Mouse (Mus musculus) neutrophil, adult 5-6 weeks (primary cell): ENCODE data around the gene Mfsd12. TPM values are rescaled to one million over a fixed set of nuclear protein-coding genes. Genes with fewer than 3 reads are reported as not detected.

Source experiments
- ATAC-seq: fragments of 151-379, 151-347 bp; 2 replicates; pipeline ENCODE4 v1.8.0; 2017; ENCODE audit warnings: mild to moderate bottlenecking, moderate TSS enrichment; ENCODE audit not compliant: insufficient number of reproducible peaks, poor library complexity, low FRiP score, severe bottlenecking; ENCODE audit errors: extremely low read depth
- total RNA-seq: library from RNA; stranded (forward); fragments of 200-1000 nt; gene quantifications from 2 replicates; pipeline ENCODE4 v1.2.3, GENCODE M21; 2017

The Mfsd12 gene
- total RNA-seq, 1 experiment from 2014 or later, result 2.6 TPM

DNA sequence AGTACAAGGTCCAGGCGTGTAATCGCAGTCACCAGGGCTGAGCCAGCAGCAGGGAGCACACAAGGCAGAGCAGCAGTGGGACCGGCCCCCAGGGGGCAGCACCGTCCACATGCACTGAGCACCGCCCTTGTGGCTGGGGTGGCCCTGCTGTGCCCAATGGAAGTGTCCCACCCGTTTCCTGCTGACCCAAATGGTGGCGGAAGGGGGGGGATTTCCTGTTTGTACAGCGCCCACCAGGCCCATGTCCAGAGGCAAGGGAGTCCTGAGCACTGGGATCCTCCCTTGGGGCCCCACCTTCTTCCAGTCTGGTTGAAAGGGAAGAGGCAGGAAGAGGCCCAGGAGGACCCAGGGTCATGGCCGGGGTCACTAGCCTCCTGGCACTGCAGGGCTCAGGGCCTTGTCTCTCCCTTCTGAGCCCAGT, 51.6 kb downstream of the Mfsd12 start:
- peak; percentile 62 for ATAC-seq

DNA sequence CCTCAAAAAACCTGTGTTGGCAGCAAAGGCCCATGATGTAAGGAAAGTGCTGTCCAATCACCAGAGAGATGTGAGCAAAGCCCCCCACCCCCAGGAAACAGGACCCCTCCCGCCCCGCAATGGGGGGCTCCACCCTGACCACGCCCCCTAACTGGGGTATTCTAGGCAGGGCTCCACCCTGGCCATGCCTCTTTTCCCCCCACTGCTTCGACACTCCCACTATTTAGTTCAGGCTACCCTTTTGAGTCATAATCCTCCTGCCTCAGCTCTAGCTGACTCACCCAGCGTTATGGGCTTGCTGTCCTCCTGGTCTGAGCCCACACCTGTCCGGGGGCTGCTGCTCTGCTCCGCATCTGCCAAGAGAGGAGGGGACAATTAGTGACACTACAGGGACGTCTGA, 52.0 kb downstream of the Mfsd12 start:
- ATAC-seq, result no peak

DNA sequence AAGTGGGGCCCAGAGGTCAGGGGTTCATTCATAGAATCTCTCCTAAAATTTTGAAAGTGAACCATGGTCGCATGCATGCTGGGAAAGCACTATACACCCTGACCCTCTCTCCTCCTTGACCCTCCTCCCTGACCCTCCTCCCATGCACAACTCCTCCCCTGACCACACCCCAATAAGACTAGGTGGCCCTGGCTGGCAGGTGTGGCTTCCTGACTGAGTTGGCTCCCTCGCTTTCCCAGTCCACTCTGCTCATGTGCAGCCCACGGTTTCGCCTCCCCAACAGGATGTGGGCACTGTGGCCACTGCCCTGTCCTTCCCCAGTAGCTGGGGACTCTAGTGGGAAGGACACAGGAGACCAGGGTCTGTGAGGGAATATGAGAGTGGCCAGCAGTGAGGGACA, 53.1 kb downstream of the Mfsd12 start:
- no peak for ATAC-seq

DNA sequence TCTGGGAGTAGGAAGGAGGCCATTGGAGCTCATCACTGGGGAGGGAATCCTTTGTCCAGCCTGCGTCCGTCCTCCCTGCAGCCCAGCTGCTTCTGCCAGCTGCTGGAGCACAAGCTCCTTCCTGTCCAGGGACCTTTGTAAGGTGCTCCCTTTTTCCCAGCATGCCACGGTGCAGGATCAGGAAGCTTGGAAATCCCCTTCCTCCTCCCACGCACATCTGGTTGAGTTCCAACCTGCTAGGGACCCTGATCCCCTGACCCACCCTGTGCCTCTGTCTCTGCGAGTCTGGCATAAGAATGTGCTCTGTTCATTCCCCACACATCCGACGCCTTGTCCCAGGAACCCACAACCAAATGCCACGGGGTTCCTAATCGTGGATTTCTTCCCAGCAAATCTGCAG, 53.7 kb downstream of the Mfsd12 start:
- no peak for ATAC-seq

DNA sequence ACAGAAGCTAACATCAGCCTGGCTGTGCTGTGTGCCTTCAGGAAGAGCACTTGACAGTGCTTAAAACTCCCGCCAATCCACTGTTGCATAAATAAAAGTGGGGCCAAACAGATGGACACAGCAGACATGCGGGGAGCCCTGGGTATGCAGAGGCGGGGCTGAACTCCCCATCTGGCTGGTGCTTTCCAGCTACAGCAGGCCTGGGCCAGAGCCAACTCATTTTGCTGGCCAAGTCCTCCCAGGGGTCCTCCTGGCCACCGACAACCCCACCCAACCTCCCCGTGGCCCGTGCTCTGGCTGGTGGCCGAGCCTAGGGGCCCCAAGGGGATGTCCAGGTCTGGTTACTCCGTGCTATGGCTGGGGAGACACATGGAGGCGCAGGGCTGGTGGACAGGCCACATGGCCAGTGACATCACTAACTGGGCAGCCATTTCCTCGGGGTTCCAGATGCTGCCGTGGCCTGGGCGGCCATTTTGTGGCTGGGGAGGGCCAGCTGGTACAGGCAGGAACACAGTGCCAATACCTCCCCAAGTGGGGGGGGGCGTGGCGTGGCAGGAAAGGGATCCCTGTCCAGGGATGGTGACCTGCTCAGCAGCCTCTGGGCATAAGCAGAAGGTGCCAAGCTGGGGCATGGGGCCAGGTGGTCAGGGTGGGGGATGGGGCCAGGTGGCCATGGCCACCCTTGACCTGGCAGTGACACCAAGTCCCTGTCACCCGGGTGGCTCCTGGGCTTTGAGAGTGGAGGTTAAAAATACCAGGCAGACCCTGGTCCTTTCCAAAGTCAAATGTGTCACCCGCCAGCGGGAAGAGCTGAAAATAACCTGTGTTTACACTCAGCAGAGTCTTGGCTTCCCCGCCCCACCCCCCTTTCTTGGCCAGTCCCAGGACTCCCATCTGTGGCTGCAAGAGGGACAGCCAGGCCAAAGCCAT, 54.4 kb downstream of the Mfsd12 start:
- no peak for ATAC-seq

DNA sequence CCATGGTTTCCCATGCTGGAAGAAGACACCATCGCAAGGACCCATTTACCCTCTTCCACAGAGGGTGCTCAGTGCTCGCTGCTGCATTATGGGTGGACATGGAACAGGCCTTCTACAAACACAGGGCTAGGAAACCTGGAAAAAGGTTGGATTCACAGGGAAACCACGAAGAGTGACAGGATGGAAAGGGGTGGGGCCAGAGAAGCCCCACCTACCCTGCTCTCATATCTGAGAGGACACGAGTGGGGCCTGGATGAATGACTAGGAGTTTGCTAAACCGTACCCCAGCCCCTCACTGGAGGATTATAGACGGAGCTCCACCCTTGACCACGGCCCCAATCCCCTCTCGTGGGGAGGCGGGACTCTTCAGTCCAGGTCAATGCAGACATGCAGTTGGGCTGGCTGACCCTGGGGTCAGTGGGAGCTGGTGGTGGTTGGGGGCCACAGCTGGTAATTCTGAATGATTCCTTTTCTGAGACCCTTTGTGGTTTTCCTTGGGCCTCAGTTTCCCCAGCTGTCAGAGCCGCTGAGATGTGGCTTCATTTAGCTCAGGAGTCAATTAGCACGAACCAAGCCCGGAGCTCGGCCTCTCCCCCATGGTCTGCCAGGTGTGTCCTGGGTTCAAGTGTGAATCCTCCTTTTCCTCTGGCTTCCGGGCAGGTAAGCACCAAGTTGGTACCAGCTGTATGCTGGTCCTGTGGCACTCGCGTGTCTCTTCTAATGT, 55.5 kb downstream of the Mfsd12 start:
- ATAC-seq, result no peak

DNA sequence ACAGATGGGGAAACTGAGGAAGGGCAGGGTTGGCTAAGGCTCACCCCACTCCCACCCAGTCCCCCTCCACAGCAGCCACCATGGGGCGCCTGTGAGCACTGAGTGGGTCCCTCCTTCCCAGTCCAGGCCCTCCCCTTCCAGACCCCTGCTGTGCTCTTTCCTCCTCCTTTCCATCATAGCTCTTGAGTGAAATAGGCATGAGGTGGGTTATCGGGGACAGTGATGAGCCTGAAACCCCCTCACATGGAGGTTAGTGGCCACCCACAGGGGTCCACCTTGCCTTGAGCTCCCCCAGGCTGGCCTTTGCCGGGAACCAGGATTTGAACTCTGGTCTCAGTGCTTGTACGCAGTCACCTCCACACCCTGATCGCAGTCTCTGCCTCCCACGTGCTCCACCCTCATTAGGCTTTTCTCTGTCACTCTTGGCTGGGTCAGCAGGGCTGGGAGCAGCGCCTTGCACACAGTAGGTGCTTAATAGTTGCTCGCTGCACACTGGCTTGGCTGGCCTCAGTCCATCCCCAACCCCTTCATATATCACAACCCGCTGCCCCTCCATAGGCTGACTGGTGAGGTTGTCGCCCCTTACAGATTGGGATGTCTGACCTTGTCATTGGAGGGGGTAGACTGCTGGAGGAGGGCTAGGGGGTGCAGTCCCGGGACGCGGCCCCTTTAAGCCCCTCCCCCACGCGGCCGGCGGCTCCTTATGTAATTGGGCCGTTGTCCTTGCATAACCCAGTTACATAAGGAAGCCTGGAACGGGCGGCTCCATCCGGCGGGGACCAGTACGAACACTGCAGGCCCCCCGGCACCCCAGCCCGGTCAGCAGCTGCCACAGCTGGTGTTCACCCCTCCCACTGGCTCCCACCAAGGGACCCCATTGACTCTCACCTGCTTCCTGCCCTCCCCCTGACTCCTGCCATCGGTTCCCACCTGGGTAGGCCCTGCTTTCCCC, 56.3 kb downstream of the Mfsd12 start:
- ATAC-seq, result peak; percentile 21; the same call in 1 of the 2 replicates

DNA sequence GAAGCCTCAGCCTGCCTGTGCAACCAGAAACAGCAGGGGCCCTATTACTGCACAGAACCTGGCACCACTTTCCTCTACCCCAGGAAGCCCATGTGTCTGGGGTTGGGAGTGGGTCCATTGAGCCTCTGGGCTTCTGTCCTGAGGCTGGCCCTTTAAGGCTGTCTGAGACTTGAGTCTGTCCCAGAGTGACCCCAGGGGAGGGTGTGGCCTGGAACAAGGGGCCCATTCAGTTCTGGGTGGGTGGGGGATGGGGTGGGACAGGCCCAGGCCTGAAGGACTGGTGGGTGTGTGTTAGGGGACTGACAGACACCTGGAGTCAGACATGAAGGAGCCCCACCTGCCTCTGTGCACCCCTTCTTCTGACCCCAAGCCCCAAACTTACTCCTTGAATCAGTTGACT, 57.4 kb downstream of the Mfsd12 start:
- ATAC-seq, result no peak

DNA sequence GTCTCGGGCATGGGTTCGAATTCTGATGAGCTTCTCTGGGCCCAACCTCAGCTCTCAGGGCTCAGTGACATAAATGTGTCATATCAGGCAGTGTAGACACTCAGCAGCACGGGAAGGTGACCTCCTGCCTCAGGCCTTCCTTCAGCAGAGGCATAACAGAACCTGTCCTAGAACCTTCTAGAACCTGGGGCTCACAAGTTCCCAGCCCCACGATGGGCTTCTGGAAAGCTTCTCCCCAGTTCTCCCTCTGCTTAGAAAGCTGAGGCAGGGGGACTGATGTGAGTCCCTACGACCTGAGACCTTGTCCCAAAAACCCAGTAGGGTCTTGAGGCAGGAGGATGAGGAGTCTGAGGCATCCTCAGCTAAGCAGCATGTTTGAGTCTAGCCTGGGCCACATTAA, 57.9 kb downstream of the Mfsd12 start:
- no peak for ATAC-seq

Other genes with a start within 250 kb of the Mfsd12 start
- gene Zbtb7a, start 222.3 kb upstream of the Mfsd12 start, total RNA-seq, result 28.7 and 31.1 TPM in 2 replicates
- 34.5 and 40.5 TPM in 2 replicates for gene Pias4, start 189.6 kb upstream of the Mfsd12 start, total RNA-seq
- 1,126 and 1,171 TPM in 2 replicates for gene Eef2, start 180.9 kb upstream of the Mfsd12 start, total RNA-seq
- 47.3 and 52.0 TPM in 2 replicates for gene Dapk3, start 174.5 kb upstream of the Mfsd12 start, total RNA-seq
- gene 4930442H23Rik, start 173.6 kb upstream of the Mfsd12 start, total RNA-seq, result not detected in 2 replicates
- gene Nmrk2, start 155.4 kb upstream of the Mfsd12 start, total RNA-seq, result not detected in 2 replicates
- not detected in 2 replicates for gene Atcay, start 126.7 kb upstream of the Mfsd12 start, total RNA-seq
- 1.5 and 1.6 TPM in 2 replicates for gene Zfr2, start 124.3 kb upstream of the Mfsd12 start, total RNA-seq
- 9.1 and 12.3 TPM in 2 replicates for gene Matk, start 104.6 kb upstream of the Mfsd12 start, total RNA-seq
- 52.4 and 76.6 TPM in 2 replicates for gene Mrpl54, start 90.6 kb upstream of the Mfsd12 start, total RNA-seq
- gene Apba3, start 90.5 kb upstream of the Mfsd12 start, total RNA-seq, result 16.6 and 24.0 TPM in 2 replicates
- gene Tjp3, start 65.9 kb upstream of the Mfsd12 start, total RNA-seq, result 7.2 and 13.1 TPM in 2 replicates
- 98.0 and 112 TPM in 2 replicates for gene Pip5k1c, start 64.5 kb upstream of the Mfsd12 start, total RNA-seq
- 30.1 and 38.4 TPM in 2 replicates for gene Cactin, start 36.4 kb upstream of the Mfsd12 start, total RNA-seq
- 4.1 and 5.6 TPM in 2 replicates for gene Tbxa2r, start 28.8 kb upstream of the Mfsd12 start, total RNA-seq
- gene Gipc3, start 14.2 kb upstream of the Mfsd12 start, total RNA-seq, result 0.25 TPM in 1 of 2 replicates, not detected in the other
- gene Hmg20b, start 7.0 kb upstream of the Mfsd12 start, total RNA-seq, result 30.3 and 36.5 TPM in 2 replicates
- 4.2 and 5.5 TPM in 2 replicates for gene 4930404N11Rik, start 8.3 kb downstream of the Mfsd12 start, total RNA-seq
- gene Fzr1, start 21.0 kb downstream of the Mfsd12 start, total RNA-seq, result 16.5 and 16.8 TPM in 2 replicates
- 11.2 and 16.9 TPM in 2 replicates for gene Dohh, start 26.9 kb downstream of the Mfsd12 start, total RNA-seq
- gene Gm48551, start 27.0 kb downstream of the Mfsd12 start, total RNA-seq, result 3.1 and 5.6 TPM in 2 replicates
- gene Gm48552, start 31.5 kb downstream of the Mfsd12 start, total RNA-seq, result 2.2 TPM in 1 of 2 replicates, not detected in the other
- gene Smim24, start 35.6 kb downstream of the Mfsd12 start, total RNA-seq, result 2.5 and 2.6 TPM in 2 replicates
- gene Nfic, start 98.1 kb downstream of the Mfsd12 start, total RNA-seq, result 8.3 and 12.2 TPM in 2 replicates
- gene Celf5, start 125.2 kb downstream of the Mfsd12 start, total RNA-seq, result not detected in 2 replicates
- gene Ncln, start 138.9 kb downstream of the Mfsd12 start, total RNA-seq, result 148 and 149 TPM in 2 replicates
- gene S1pr4, start 142.6 kb downstream of the Mfsd12 start, total RNA-seq, result 61.1 and 63.1 TPM in 2 replicates
- 12.6 and 13.4 TPM in 2 replicates for gene Gna15, start 166.7 kb downstream of the Mfsd12 start, total RNA-seq
- gene Gna11, start 187.7 kb downstream of the Mfsd12 start, total RNA-seq, result 13.5 and 27.0 TPM in 2 replicates
- gene Aes, start 202.0 kb downstream of the Mfsd12 start, total RNA-seq, result 276 and 331 TPM in 2 replicates
- gene Tle2, start 217.1 kb downstream of the Mfsd12 start, total RNA-seq, result 1.5 and 2.6 TPM in 2 replicates
- 1.9 TPM in 1 of 2 replicates, not detected in the other for gene Tle6, start 243.6 kb downstream of the Mfsd12 start, total RNA-seq
- gene BC025920, start 248.8 kb downstream of the Mfsd12 start, total RNA-seq, result 5.0 and 5.8 TPM in 2 replicates